Mouse (Mus musculus) neural tube, embryonic 13.5 days (tissue): ENCODE measurements around the gene Tspan10. TPM values are rescaled to one million over a fixed set of nuclear protein-coding genes. Genes with fewer than 3 reads are reported as not detected.

Experiments
- polyA plus RNA-seq: library from polyadenylated mRNA; unstranded; fragments of >200 nt; fragmentation: Nextera tagmentation; extraction: Ambion mirVana; gene quantifications from 2 replicates; pipeline ENCODE4 v1.2.1, GENCODE M21; 2015

Gene Tspan10
- polyA plus RNA-seq, 1 experiment from 2014 or later: not detected

Other genes with a start within 250 kb of the Tspan10 start
- 13.6 and 15.3 TPM in 2 replicates for gene Bahcc1, start 209.7 kb upstream of the Tspan10 start, polyA plus RNA-seq
- gene Actg1, start 94.1 kb upstream of the Tspan10 start, polyA plus RNA-seq: 3,932 and 3,979 TPM in 2 replicates
- 1.3 and 1.5 TPM in 2 replicates for gene Fscn2, start 81.1 kb upstream of the Tspan10 start, polyA plus RNA-seq
- gene Faap100, start 63.9 kb upstream of the Tspan10 start, polyA plus RNA-seq: 53.9 and 59.7 TPM in 2 replicates
- gene Nploc4, start 4.9 kb upstream of the Tspan10 start, polyA plus RNA-seq: 33.5 and 33.8 TPM in 2 replicates
- gene Pde6g, start 10.9 kb downstream of the Tspan10 start, polyA plus RNA-seq: 0.29 and 0.34 TPM in 2 replicates
- 8.5 and 10.4 TPM in 2 replicates for gene Oxld1, start 15.4 kb downstream of the Tspan10 start, polyA plus RNA-seq
- 26.3 and 26.9 TPM in 2 replicates for gene Ccdc137, start 15.5 kb downstream of the Tspan10 start, polyA plus RNA-seq
- gene Arl16, start 25.0 kb downstream of the Tspan10 start, polyA plus RNA-seq: 64.8 and 70.8 TPM in 2 replicates
- 123 and 124 TPM in 2 replicates for gene Mrpl12, start 42.0 kb downstream of the Tspan10 start, polyA plus RNA-seq
- gene Slc25a10, start 49.2 kb downstream of the Tspan10 start, polyA plus RNA-seq: 29.3 and 31.1 TPM in 2 replicates
- gene Gcgr, start 88.1 kb downstream of the Tspan10 start, polyA plus RNA-seq: 0.20 and 0.28 TPM in 2 replicates
- gene Mcrip1, start 107.1 kb downstream of the Tspan10 start, polyA plus RNA-seq: 201 and 236 TPM in 2 replicates
- gene Ppp1r27, start 108.5 kb downstream of the Tspan10 start, polyA plus RNA-seq: not detected in 2 replicates
- 329 and 382 TPM in 2 replicates for gene P4hb, start 130.6 kb downstream of the Tspan10 start, polyA plus RNA-seq
- gene Arhgdia, start 139.0 kb downstream of the Tspan10 start, polyA plus RNA-seq: 529 and 543 TPM in 2 replicates
- gene Alyref, start 155.7 kb downstream of the Tspan10 start, polyA plus RNA-seq: 292 and 326 TPM in 2 replicates
- gene Anapc11, start 155.8 kb downstream of the Tspan10 start, polyA plus RNA-seq: 175 and 192 TPM in 2 replicates
- gene Npb, start 165.8 kb downstream of the Tspan10 start, polyA plus RNA-seq: 0.81 TPM in 1 of 2 replicates, not detected in the other
- gene Pcyt2, start 175.3 kb downstream of the Tspan10 start, polyA plus RNA-seq: 167 and 175 TPM in 2 replicates
- 52.0 and 55.2 TPM in 2 replicates for gene Sirt7, start 182.6 kb downstream of the Tspan10 start, polyA plus RNA-seq
- gene Mafg, start 191.0 kb downstream of the Tspan10 start, polyA plus RNA-seq: 35.5 and 36.0 TPM in 2 replicates
- gene Pycr1, start 201.1 kb downstream of the Tspan10 start, polyA plus RNA-seq: 24.7 and 24.8 TPM in 2 replicates
- 0.66 and 1.7 TPM in 2 replicates for gene Myadml2, start 205.5 kb downstream of the Tspan10 start, polyA plus RNA-seq
- 2.5 and 2.7 TPM in 2 replicates for gene Notum, start 218.5 kb downstream of the Tspan10 start, polyA plus RNA-seq
- gene Aspscr1, start 230.3 kb downstream of the Tspan10 start, polyA plus RNA-seq: 131 and 141 TPM in 2 replicates